Mouse (Mus musculus): ENCODE data around the gene Dffb. TPM values are rescaled to one million over a fixed set of nuclear protein-coding genes. Genes with fewer than 3 reads are reported as not detected.
"Not testable (repeated sequence)": the region's sequence is repeated elsewhere in the genome, so short reads cannot be mapped to it uniquely, and the experiment has no call there.

The Dffb gene
- total RNA-seq, 2 experiments from 2014 or later: 1.3 to 1.8 TPM

GRCm38 (mm10) chr4:153968063-153968462, 6.9 kb downstream of the Dffb start:
- intact Hi-C loops (cut with DNase I): no loop called here
- no peak for DNase-seq

- intact Hi-C loops (cut with DNase I): no loop called here
- no peak for DNase-seq
These were observed 7.4 kb downstream of the Dffb start for GRCm38 (mm10) chr4:153967556-153967955.

GRCm38 (mm10) chr4:153966651-153967050, 8.3 kb downstream of the Dffb start:
- intact Hi-C loops (cut with DNase I): no loop called here
- DNase-seq: no peak

- no peak for DNase-seq
- intact Hi-C loops (cut with DNase I): no loop called here
These were observed 12.3 kb downstream of the Dffb start for GRCm38 (mm10) chr4:153962631-153963030.

- no peak for DNase-seq
- intact Hi-C loops (cut with DNase I): loop anchor here (5.0 kb wide), 1 partner anchor 55 kb away; the partner anchor contains the start of gene Lrrc47
These were observed 17.3 kb downstream of the Dffb start for GRCm38 (mm10) chr4:153957444-153958250.

- peak; percentile 92 to 96 for DNase-seq
- intact Hi-C loops (cut with DNase I): loop anchor here (5.0 kb wide), 1 partner anchor 56 kb away; the partner anchor contains the start of gene Lrrc47
These were observed 18.1 kb downstream of the Dffb start, which contains the start of gene A430005L14Rik for GRCm38 (mm10) chr4:153956569-153957405. Gene A430005L14Rik, plus strand, starts transcription at chr4:153957237.

- intact Hi-C loops (cut with DNase I): loop anchor here (5.0 kb wide), 1 partner anchor 57 kb away; the partner anchor contains the start of gene Lrrc47
- no peak for DNase-seq
These were observed 19.3 kb downstream of the Dffb start for GRCm38 (mm10) chr4:153955651-153956050.

- DNase-seq: no peak
- intact Hi-C loops (cut with DNase I): no loop called here
These were observed 23.2 kb downstream of the Dffb start for GRCm38 (mm10) chr4:153951692-153952091.

GRCm38 (mm10) chr4:153951150-153951549, 23.8 kb downstream of the Dffb start:
- no peak for DNase-seq
- intact Hi-C loops (cut with DNase I): no loop called here

- DNase-seq: no peak
- intact Hi-C loops (cut with DNase I): no loop called here
These were observed 24.6 kb downstream of the Dffb start for GRCm38 (mm10) chr4:153950372-153950771.

GRCm38 (mm10) chr4:153945741-153946140, 29.2 kb downstream of the Dffb start:
- no peak for DNase-seq
- intact Hi-C loops (cut with DNase I): no loop called here

- intact Hi-C loops (cut with DNase I): no loop called here
- DNase-seq: no peak
These were observed 30.7 kb downstream of the Dffb start for GRCm38 (mm10) chr4:153944261-153944660.

- DNase-seq: no peak
- intact Hi-C loops (cut with DNase I): no loop called here
These were observed 31.7 kb downstream of the Dffb start for GRCm38 (mm10) chr4:153943243-153943642.

GRCm38 (mm10) chr4:153929921-153930320, 45.0 kb downstream of the Dffb start:
- no peak for DNase-seq
- intact Hi-C loops (cut with DNase I): no loop called here

- DNase-seq: no peak
- intact Hi-C loops (cut with DNase I): no loop called here
These were observed 45.5 kb downstream of the Dffb start for GRCm38 (mm10) chr4:153929425-153929824.

GRCm38 (mm10) chr4:153928772-153929299, 46.1 kb downstream of the Dffb start:
- intact Hi-C loops (cut with DNase I): no loop called here
- no peak for DNase-seq

- DNase-seq; intact Hi-C loops (cut with DNase I): not testable (repeated sequence)
These were observed 52.8 kb downstream of the Dffb start for GRCm38 (mm10) chr4:153922090-153922489.

- intact Hi-C loops (cut with DNase I): no loop called here
- no peak for DNase-seq
These were observed 54.3 kb downstream of the Dffb start for GRCm38 (mm10) chr4:153920517-153921233.

- DNase-seq: no peak
- intact Hi-C loops (cut with DNase I): no loop called here
These were observed 57.0 kb downstream of the Dffb start for GRCm38 (mm10) chr4:153917773-153918500.

Data from gastrocnemius, postnatal 36 days (tissue).